Mouse (Mus musculus) midbrain, embryonic 16.5 days (tissue): ENCODE measurements at regions not wholly inside any gene's neighbourhood (a gene's known extent, or its start where the extent isn't known, plus 50 kb on each side); places are given as distances from the start of the nearest gene placed in this dataset.

Experiments used
- ATAC-seq: fragments of 200-750 bp; cut with Nextera tagmentation; 2 replicates; pipeline ENCODE4 v1.8.0; 2017; ENCODE audit warnings: moderate TSS enrichment
- H3K27ac ChIP-seq: fragments of 300-500 bp; sonication (generic); 2 replicates; pipeline ENCODE4 v1.5.1; 2014; ENCODE audit warnings: mild to moderate bottlenecking, low read length, mixed read lengths
- H3K27me3 ChIP-seq: fragments of 300-500 bp; sonication (generic); 2 replicates; pipeline ENCODE4 v1.6.1; 2014; ENCODE audit warnings: low read depth, low read length, mixed read lengths; ENCODE audit not compliant: control insufficient read depth, insufficient read depth
- H3K36me3 ChIP-seq: fragments of 300-500 bp; sonication (generic); 2 replicates; pipeline ENCODE4 v1.6.1; 2014; ENCODE audit warnings: mild to moderate bottlenecking, low read length, moderate library complexity, mixed read lengths; ENCODE audit not compliant: control insufficient read depth, insufficient read depth
- H3K4me1 ChIP-seq: fragments of 300-500 bp; sonication (generic); 2 replicates; pipeline ENCODE4 v1.6.1; 2014; ENCODE audit warnings: mild to moderate bottlenecking, low read length, mixed read lengths; ENCODE audit not compliant: control insufficient read depth, insufficient read depth
- H3K4me2 ChIP-seq: fragments of 300-500 bp; sonication (generic); 2 replicates; pipeline ENCODE4 v1.6.1; 2014; ENCODE audit warnings: mild to moderate bottlenecking, low read length, mixed read lengths
- H3K4me3 ChIP-seq: fragments of 300-500 bp; sonication (generic); 2 replicates; pipeline ENCODE4 v1.5.1; 2014; ENCODE audit warnings: low read depth, mild to moderate bottlenecking, low read length, moderate library complexity, mixed read lengths
- H3K9ac ChIP-seq: fragments of 300-500 bp; sonication (generic); 2 replicates; pipeline ENCODE4 v1.6.1; 2014; ENCODE audit warnings: low read depth, low read length, mixed read lengths
- H3K9me3 ChIP-seq: fragments of 300-500 bp; sonication (generic); replicated peaks from 2 replicates; pipeline ENCODE4 v1.6.1; 2014; ENCODE audit warnings: mild to moderate bottlenecking, low read length, mixed read lengths; ENCODE audit not compliant: control insufficient read depth, poor library complexity, severe bottlenecking
- WGBS: fragments of 180-500 bp; shearing (Covaris S2); extraction: QIAGEN DNeasy Blood & Tissue Kit; methylation state at CpG from one replicate; pipeline ENCODE4 v1.1.7; 2014; 5-methylcytosine and 5-hydroxymethylcytosine counted together

DNA sequence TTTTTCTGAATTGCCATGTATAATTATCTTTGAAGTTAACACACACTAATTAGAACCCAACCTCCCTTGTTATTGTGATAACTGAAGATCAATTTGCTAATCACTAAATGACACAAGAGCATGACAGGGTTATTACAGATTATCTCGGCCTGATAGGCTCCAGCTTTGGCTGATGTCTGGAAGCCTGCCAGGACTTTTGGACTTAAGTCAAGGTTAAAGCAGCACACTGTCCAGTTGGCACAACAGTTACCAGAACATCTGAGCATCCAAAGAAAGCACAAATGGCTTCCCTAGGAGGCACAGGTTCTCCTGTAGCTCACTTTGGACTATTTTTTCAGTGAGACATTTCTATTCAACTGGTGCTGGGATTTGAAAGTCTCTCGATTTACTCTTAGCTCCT is 475.0 kb upstream of the A730009L09Rik start:
- WGBS: 68% methylated on average over 2 of the region's 2 CpGs

DNA sequence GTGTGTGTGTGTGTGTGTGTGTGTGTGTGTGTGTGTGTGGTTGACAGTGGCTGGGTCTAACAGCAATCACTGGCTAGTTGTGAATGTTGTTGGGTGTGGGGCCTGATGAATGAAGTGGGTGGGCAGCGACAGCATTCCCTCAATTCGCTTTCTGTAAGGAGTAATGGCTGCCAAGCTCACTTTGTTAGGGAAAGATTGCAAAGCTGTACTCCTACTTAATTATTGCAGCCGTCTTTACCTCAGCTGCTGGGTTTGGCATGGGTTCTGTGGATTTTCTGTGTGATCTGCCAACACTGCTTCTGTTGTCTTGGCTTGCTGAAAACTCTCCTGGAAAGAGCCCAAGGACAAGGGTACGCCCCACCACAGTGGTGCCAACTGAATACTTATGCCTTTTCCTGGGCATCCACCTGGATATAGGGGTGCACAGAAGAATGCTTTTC is 472.9 kb upstream of the A730009L09Rik start:
- H3K4me3 ChIP-seq: no peak overlapping the region
- H3K9ac ChIP-seq: no peak overlapping the region
- H3K27me3 ChIP-seq: no peaks in the 10 kb centered on the region
- no peak overlapping the region for H3K4me2 ChIP-seq
- no peaks in the 10 kb centered on the region for H3K9me3 ChIP-seq
- no peak overlapping the region for H3K27ac ChIP-seq
- 73% methylated on average over 4 of the region's 4 CpGs for WGBS
- no peaks in the 10 kb centered on the region for H3K4me1 ChIP-seq
- ATAC-seq: peak; percentile 94
- no peaks in the 10 kb centered on the region for H3K36me3 ChIP-seq

More for the DNA sequence above, 475.0 kb upstream of the A730009L09Rik start:
- no peaks in the 10 kb centered on the region for H3K27me3 ChIP-seq
- no peak for ATAC-seq
- no peak overlapping the region for H3K9ac ChIP-seq
- no peaks in the 10 kb centered on the region for H3K4me1 ChIP-seq
- no peaks in the 10 kb centered on the region for H3K36me3 ChIP-seq
- no peaks in the 10 kb centered on the region for H3K9me3 ChIP-seq
- no peak overlapping the region for H3K4me2 ChIP-seq
- H3K27ac ChIP-seq: no peak overlapping the region
- H3K4me3 ChIP-seq: no peak overlapping the region

DNA sequence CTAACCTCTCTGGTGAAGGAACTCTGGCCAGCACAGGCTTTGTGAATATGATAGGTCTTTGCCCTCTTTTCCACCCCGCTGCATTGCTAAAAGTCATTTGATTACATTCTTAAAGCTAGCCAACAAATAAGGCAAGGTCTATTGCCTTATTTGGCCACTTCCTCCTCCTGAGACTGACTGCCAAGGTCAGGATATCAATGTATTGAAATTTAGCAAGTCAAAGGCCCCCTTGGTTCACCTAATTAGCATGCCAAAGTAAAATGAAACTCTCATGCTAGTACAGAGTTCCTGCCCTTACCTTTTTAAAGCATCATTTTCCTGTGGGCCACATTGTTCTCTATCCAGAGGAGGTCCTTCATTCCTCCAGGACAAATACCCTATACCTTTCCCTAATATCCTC is 469.6 kb upstream of the A730009L09Rik start:
- no peaks in the 10 kb centered on the region for H3K27me3 ChIP-seq
- no peaks in the 10 kb centered on the region for H3K9me3 ChIP-seq
- no peak for ATAC-seq
- 87% methylated on average over 1 of the region's 1 CpGs for WGBS
- H3K4me3 ChIP-seq: no peak overlapping the region
- H3K36me3 ChIP-seq: no peaks in the 10 kb centered on the region
- no peak overlapping the region for H3K27ac ChIP-seq
- H3K4me1 ChIP-seq: no peaks in the 10 kb centered on the region
- H3K4me2 ChIP-seq: no peak overlapping the region
- no peak overlapping the region for H3K9ac ChIP-seq
